Mouse (Mus musculus) ES-Bruce4 (cell line): ENCODE measurements at regions not wholly inside any gene's neighbourhood (a gene's known extent, or its start where the extent isn't known, plus 50 kb on each side); places are given as distances from the start of the nearest gene placed in this dataset.

Experiments used
- CTCF ChIP-seq: IDR thresholded peaks from one replicate; pipeline ENCODE4 v1.8.1; 2011; ENCODE audit warnings: low read depth, low read length
- POLR2A ChIP-seq: IDR thresholded peaks from one replicate; pipeline ENCODE4 v1.8.1; 2011; ENCODE audit warnings: low read length; ENCODE audit not compliant: insufficient read depth

GRCm38 (mm10) chr13:107108045-107108444 is 86.1 kb upstream of the Kif2a start:
- TF ChIP-seq POLR2A (no peak), CTCF (no peak)
